Mouse (Mus musculus) lung, postnatal 0 days (tissue): ENCODE results near the gene Cdc37l1. TPM values are rescaled to one million over a fixed set of nuclear protein-coding genes. Genes with fewer than 3 reads are reported as not detected.

Experiments
- ATAC-seq: fragments of 200-750 bp; cut with Nextera tagmentation; 2 replicates; pipeline ENCODE4 v1.8.0; 2017; ENCODE audit warnings: moderate library complexity
- DNase-seq: peaks from one replicate; pipeline ENCODE4 v3.0.0-alpha.2; 2016; ENCODE audit warnings: low spot score
- H3K27ac ChIP-seq: fragments of 300-500 bp; sonication (generic); 2 replicates; pipeline ENCODE4 v1.5.1; 2014; ENCODE audit warnings: antibody characterized with exemption, mild to moderate bottlenecking, low read length, mixed read lengths
- H3K27me3 ChIP-seq: fragments of 300-500 bp; sonication (generic); replicated peaks from 2 replicates; pipeline ENCODE4 v1.6.1; 2014; ENCODE audit warnings: low read length, mixed read lengths; ENCODE audit not compliant: insufficient read depth
- H3K36me3 ChIP-seq: fragments of 300-500 bp; sonication (generic); 2 replicates; pipeline ENCODE4 v1.6.1; 2014; ENCODE audit warnings: low read length, mixed read lengths; ENCODE audit not compliant: insufficient read depth
- H3K4me1 ChIP-seq: fragments of 300-500 bp; sonication (generic); 2 replicates; pipeline ENCODE4 v1.6.1; 2014; ENCODE audit warnings: antibody characterized with exemption, low read depth, low read length, mixed read lengths; ENCODE audit not compliant: insufficient read depth
- H3K4me2 ChIP-seq: fragments of 300-500 bp; sonication (generic); replicated peaks from 2 replicates; pipeline ENCODE4 v1.6.1; 2014; ENCODE audit warnings: low read depth, mild to moderate bottlenecking, low read length, moderate library complexity, mixed read lengths
- H3K4me3 ChIP-seq: fragments of 300-500 bp; sonication (generic); 2 replicates; pipeline ENCODE4 v1.5.1; 2014; ENCODE audit warnings: low read depth, low read length
- H3K9ac ChIP-seq: fragments of 300-500 bp; sonication (generic); replicated peaks from 2 replicates; pipeline ENCODE4 v1.6.1; 2014; ENCODE audit warnings: low read depth, mild to moderate bottlenecking
- H3K9me3 ChIP-seq: fragments of 300-500 bp; sonication (generic); 2 replicates; pipeline ENCODE4 v1.6.1; 2016; ENCODE audit warnings: low read length, mixed read lengths
- CTCF ChIP-seq: IDR thresholded peaks from 2 replicates; pipeline ENCODE4 v1.5.1; 2016; ENCODE audit warnings: antibody characterized with exemption, mild to moderate bottlenecking
- EP300 ChIP-seq: IDR thresholded peaks from 2 replicates; pipeline ENCODE4 v1.6.1; 2016; ENCODE audit warnings: antibody characterized with exemption, mild to moderate bottlenecking, control low read depth
- WGBS: fragments of 180-500 bp; shearing (Covaris S2); extraction: QIAGEN DNeasy Blood & Tissue Kit; methylation state at CpG from one replicate; pipeline ENCODE4 v1.1.7; 2014; 5-methylcytosine and 5-hydroxymethylcytosine counted together
- polyA plus RNA-seq: library from polyadenylated mRNA; unstranded; fragments of >200 nt; fragmentation: Nextera tagmentation; extraction: Ambion mirVana; gene quantifications from 2 replicates; pipeline ENCODE4 v1.2.1, GENCODE M21; 2015

Gene Cdc37l1
- polyA plus RNA-seq, 1 experiment from 2014 or later, result 21.2 TPM

- H3K4me1 ChIP-seq, result no peaks in the 10 kb centered on the region
- peak; percentile 15 for DNase-seq
- TF ChIP-seq EP300, result no peak
- no peak for TF ChIP-seq CTCF
- H3K27ac ChIP-seq, result no peak overlapping the region
- peaks cover 15% of the 10 kb centered on the region for H3K36me3 ChIP-seq
- 82% methylated on average over 12 of the region's 12 CpGs for WGBS
- H3K9me3 ChIP-seq, result no peaks in the 10 kb centered on the region
- ATAC-seq, result no peak; the same call in 1 of the 2 replicates
- no peak overlapping the region for H3K4me2 ChIP-seq
- H3K27me3 ChIP-seq, result no peaks in the 10 kb centered on the region
- H3K4me3 ChIP-seq, result no peak overlapping the region
- H3K9ac ChIP-seq, result no peak overlapping the region
Observed at GRCm38 (mm10) chr19:29011355-29011990, 21.3 kb downstream of the Cdc37l1 start.

- Histone ChIP-seq H3K4me1 (no peaks in the 10 kb centered on the region), H3K27me3 (no peaks in the 10 kb centered on the region), H3K9ac (no peak overlapping the region), H3K27ac (no peak overlapping the region), H3K36me3 (0 out of 2 replicates have a peak, but pooled peaks cover 12% of the 10 kb centered on the region), H3K4me2 (no peak overlapping the region), H3K9me3 (no peaks in the 10 kb centered on the region), H3K4me3 (no peak overlapping the region)
- TF ChIP-seq CTCF, result no peak
- TF ChIP-seq EP300, result no peak
- 87% methylated on average over 5 of the region's 5 CpGs for WGBS
- DNase-seq (no peak), ATAC-seq (no peak)
Observed at GRCm38 (mm10) chr19:29014466-29015055, 24.4 kb downstream of the Cdc37l1 start.

- 82% methylated on average over 8 of the region's 8 CpGs for WGBS
- Histone ChIP-seq H3K9ac (no peak overlapping the region), H3K4me3 (no peak overlapping the region), H3K27me3 (no peaks in the 10 kb centered on the region), H3K4me1 (no peaks in the 10 kb centered on the region), H3K4me2 (no peak overlapping the region), H3K36me3 (peaks cover 12% of the 10 kb centered on the region; the same call in 1 of the 2 replicates), H3K9me3 (no peaks in the 10 kb centered on the region), H3K27ac (no peak overlapping the region)
- ATAC-seq (no peak), DNase-seq (no peak)
- TF ChIP-seq CTCF (no peak), EP300 (no peak)
Observed at GRCm38 (mm10) chr19:29015410-29016203, 25.5 kb downstream of the Cdc37l1 start.

- no peak overlapping the region for H3K4me2 ChIP-seq
- H3K9me3 ChIP-seq, result no peaks in the 10 kb centered on the region
- ATAC-seq, result no peak
- H3K27ac ChIP-seq, result no peak overlapping the region
- no peaks in the 10 kb centered on the region for H3K27me3 ChIP-seq
- TF ChIP-seq CTCF (no peak), EP300 (no peak)
- H3K4me3 ChIP-seq, result no peak overlapping the region
- no peak overlapping the region for H3K9ac ChIP-seq
- peaks cover 15% of the 10 kb centered on the region; the same call in 1 of the 2 replicates for H3K36me3 ChIP-seq
- no peaks in the 10 kb centered on the region for H3K4me1 ChIP-seq
- 77% methylated on average over 5 of the region's 5 CpGs for WGBS
- no peak for DNase-seq
Observed at GRCm38 (mm10) chr19:29016204-29016765, 26.1 kb downstream of the Cdc37l1 start.

- H3K36me3 ChIP-seq, result peaks cover 13% of the 10 kb centered on the region; the same call in 1 of the 2 replicates
- no peak for TF ChIP-seq EP300
- no peak for TF ChIP-seq CTCF
- H3K4me3 ChIP-seq, result no peak overlapping the region
- DNase-seq (no peak), ATAC-seq (no peak)
- no peaks in the 10 kb centered on the region for H3K4me1 ChIP-seq
- H3K27me3 ChIP-seq, result no peaks in the 10 kb centered on the region
- H3K4me2 ChIP-seq, result no peak overlapping the region
- H3K9me3 ChIP-seq, result no peaks in the 10 kb centered on the region
- 60% methylated on average over 5 of the region's 5 CpGs for WGBS
- H3K9ac ChIP-seq, result no peak overlapping the region
- H3K27ac ChIP-seq, result 0 out of 2 replicates have a peak overlapping the region, but pooled peaks have one; percentile 9
Observed at GRCm38 (mm10) chr19:29016786-29017185, 26.6 kb downstream of the Cdc37l1 start.

GRCm38 (mm10) chr19:29019647-29020046 is 29.5 kb downstream of the Cdc37l1 start:
- no peak overlapping the region for H3K4me3 ChIP-seq
- H3K4me2 ChIP-seq, result no peak overlapping the region
- no peaks in the 10 kb centered on the region for H3K9me3 ChIP-seq
- ATAC-seq (no peak), DNase-seq (no peak)
- H3K4me1 ChIP-seq, result no peaks in the 10 kb centered on the region
- no peaks in the 10 kb centered on the region for H3K27me3 ChIP-seq
- TF ChIP-seq EP300, result no peak
- TF ChIP-seq CTCF, result peak; percentile 45
- WGBS, result 95% methylated on average over 3 of the region's 3 CpGs
- H3K27ac ChIP-seq, result no peak overlapping the region
- no peak overlapping the region for H3K9ac ChIP-seq
- H3K36me3 ChIP-seq, result peaks cover 15% of the 10 kb centered on the region
